Mouse (Mus musculus): Measurements from ENCODE around the gene Tesc. TPM values are rescaled to one million over a fixed set of nuclear protein-coding genes. Genes with fewer than 3 reads are reported as not detected.

Tesc gene
- polyA plus RNA-seq, 1 experiment = 940 TPM

- peaks cover 41% of the 10 kb centered on the region for H3K4me1 ChIP-seq
- H3K27me3 ChIP-seq (replicated peaks) = peaks cover 10% of the 10 kb centered on the region
- no peak for TF ChIP-seq GATA1 (IDR thresholded peaks at IDR 0.05; ENCODE audit: borderline replicate concordance, low read length)
- TF ChIP-seq FLI1 (IDR thresholded peaks at IDR 0.05; ENCODE audit: low read length) = no peak
- H3K36me3 ChIP-seq (replicated peaks; ENCODE audit: low read length) = peaks cover 54% of the 10 kb centered on the region
- no peaks in the 10 kb centered on the region for H3K9me3 ChIP-seq
- H3K4me3 ChIP-seq (replicated peaks) = peak overlapping the region; percentile 64
These were observed 19.2 kb upstream of the Tesc start for GRCm38 (mm10) chr5:118008344-118008743.

GRCm38 (mm10) chr5:118010872-118011271 lies 16.7 kb upstream of the Tesc start:
- Histone ChIP-seq H3K4me3 (replicated peaks) (no peak overlapping the region), H3K27me3 (replicated peaks) (peaks cover 27% of the 10 kb centered on the region), H3K9me3 (no peaks in the 10 kb centered on the region), H3K36me3 (replicated peaks; ENCODE audit: low read length) (peaks cover 42% of the 10 kb centered on the region), H3K4me1 (peaks cover 34% of the 10 kb centered on the region)
- TF ChIP-seq FLI1 (IDR thresholded peaks at IDR 0.05; ENCODE audit: low read length) = no peak
- TF ChIP-seq GATA1 (IDR thresholded peaks at IDR 0.05; ENCODE audit: borderline replicate concordance, low read length) = no peak

GRCm38 (mm10) chr5:118011796-118012195 lies 15.7 kb upstream of the Tesc start:
- TF ChIP-seq FLI1 (IDR thresholded peaks at IDR 0.05; ENCODE audit: low read length) = no peak
- no peak for TF ChIP-seq GATA1 (IDR thresholded peaks at IDR 0.05; ENCODE audit: borderline replicate concordance, low read length)

GRCm38 (mm10) chr5:118015028-118015427 lies 12.5 kb upstream of the Tesc start:
- peaks cover 53% of the 10 kb centered on the region for H3K27me3 ChIP-seq (replicated peaks)
- no peaks in the 10 kb centered on the region for H3K9me3 ChIP-seq
- TF ChIP-seq FLI1 (IDR thresholded peaks at IDR 0.05; ENCODE audit: low read length) (no peak), GATA1 (IDR thresholded peaks at IDR 0.05; ENCODE audit: borderline replicate concordance, low read length) (no peak)
- H3K4me1 ChIP-seq = peaks cover 51% of the 10 kb centered on the region
- no peak overlapping the region for H3K4me3 ChIP-seq (replicated peaks)
- peaks cover 6% of the 10 kb centered on the region for H3K36me3 ChIP-seq (replicated peaks; ENCODE audit: low read length)

More at GRCm38 (mm10) chr5:118011796-118012195, 15.7 kb upstream of the Tesc start:
- Histone ChIP-seq H3K9me3 (no peaks in the 10 kb centered on the region), H3K4me3 (replicated peaks) (no peak overlapping the region), H3K4me1 (peaks cover 27% of the 10 kb centered on the region), H3K36me3 (replicated peaks; ENCODE audit: low read length) (peaks cover 33% of the 10 kb centered on the region), H3K27me3 (replicated peaks) (peaks cover 27% of the 10 kb centered on the region)

- Histone ChIP-seq H3K36me3 (replicated peaks; ENCODE audit: low read length) (no peaks in the 10 kb centered on the region), H3K27me3 (replicated peaks) (peaks cover 58% of the 10 kb centered on the region), H3K9me3 (no peaks in the 10 kb centered on the region), H3K4me3 (replicated peaks) (no peak overlapping the region), H3K4me1 (peaks cover 58% of the 10 kb centered on the region)
- TF ChIP-seq GATA1 (IDR thresholded peaks at IDR 0.05; ENCODE audit: borderline replicate concordance, low read length) (no peak), FLI1 (IDR thresholded peaks at IDR 0.05; ENCODE audit: low read length) (no peak)
These were observed 11.9 kb upstream of the Tesc start for GRCm38 (mm10) chr5:118015669-118016068.

- H3K4me1 ChIP-seq = peaks cover 55% of the 10 kb centered on the region
- H3K27me3 ChIP-seq (replicated peaks) = peaks cover 59% of the 10 kb centered on the region
- H3K4me3 ChIP-seq (replicated peaks) = no peak overlapping the region
- TF ChIP-seq GATA1 (IDR thresholded peaks at IDR 0.05; ENCODE audit: borderline replicate concordance, low read length) = no peak
- no peak for TF ChIP-seq FLI1 (IDR thresholded peaks at IDR 0.05; ENCODE audit: low read length)
- no peaks in the 10 kb centered on the region for H3K36me3 ChIP-seq (replicated peaks; ENCODE audit: low read length)
- H3K9me3 ChIP-seq = no peaks in the 10 kb centered on the region
These were observed 10.0 kb upstream of the Tesc start for GRCm38 (mm10) chr5:118017527-118017926.

GRCm38 (mm10) chr5:118019905-118020304 lies 7.6 kb upstream of the Tesc start:
- Histone ChIP-seq H3K4me3 (replicated peaks) (peak overlapping the region; percentile 69), H3K4me1 (peaks cover 55% of the 10 kb centered on the region), H3K9me3 (no peaks in the 10 kb centered on the region), H3K36me3 (replicated peaks; ENCODE audit: low read length) (no peaks in the 10 kb centered on the region), H3K27me3 (replicated peaks) (peaks cover 53% of the 10 kb centered on the region)
- no peak for TF ChIP-seq GATA1 (IDR thresholded peaks at IDR 0.05; ENCODE audit: borderline replicate concordance, low read length)
- TF ChIP-seq FLI1 (IDR thresholded peaks at IDR 0.05; ENCODE audit: low read length) = no peak

GRCm38 (mm10) chr5:118023053-118023452 lies 4.5 kb upstream of the Tesc start:
- TF ChIP-seq FLI1 (IDR thresholded peaks at IDR 0.05; ENCODE audit: low read length) = no peak
- TF ChIP-seq GATA1 (IDR thresholded peaks at IDR 0.05; ENCODE audit: borderline replicate concordance, low read length) = no peak
- peaks cover 58% of the 10 kb centered on the region for H3K27me3 ChIP-seq (replicated peaks)
- H3K36me3 ChIP-seq (replicated peaks; ENCODE audit: low read length) = no peaks in the 10 kb centered on the region

GRCm38 (mm10) chr5:118025880-118026279 lies 1.7 kb upstream of the Tesc start:
- Histone ChIP-seq H3K36me3 (replicated peaks; ENCODE audit: low read length) (peaks cover 10% of the 10 kb centered on the region), H3K9me3 (no peaks in the 10 kb centered on the region), H3K27me3 (replicated peaks) (peaks cover 34% of the 10 kb centered on the region)

More at GRCm38 (mm10) chr5:118023053-118023452, 4.5 kb upstream of the Tesc start:
- Histone ChIP-seq H3K9me3 (no peaks in the 10 kb centered on the region), H3K4me3 (replicated peaks) (no peak overlapping the region), H3K4me1 (peaks cover 66% of the 10 kb centered on the region)

GRCm38 (mm10) chr5:118026343-118026742 lies 1.2 kb upstream of the Tesc start:
- H3K36me3 ChIP-seq (replicated peaks; ENCODE audit: low read length) = peaks cover 13% of the 10 kb centered on the region
- H3K9me3 ChIP-seq = no peaks in the 10 kb centered on the region
- H3K4me1 ChIP-seq = peaks cover 67% of the 10 kb centered on the region
- H3K4me3 ChIP-seq (replicated peaks) = peak overlapping the region; percentile 100
- TF ChIP-seq GATA1 (IDR thresholded peaks at IDR 0.05; ENCODE audit: borderline replicate concordance, low read length) = no peak
- no peak for TF ChIP-seq FLI1 (IDR thresholded peaks at IDR 0.05; ENCODE audit: low read length)
- peaks cover 32% of the 10 kb centered on the region for H3K27me3 ChIP-seq (replicated peaks)

More at GRCm38 (mm10) chr5:118025880-118026279, 1.7 kb upstream of the Tesc start:
- H3K4me1 ChIP-seq = peaks cover 64% of the 10 kb centered on the region
- TF ChIP-seq GATA1 (IDR thresholded peaks at IDR 0.05; ENCODE audit: borderline replicate concordance, low read length) = no peak
- TF ChIP-seq FLI1 (IDR thresholded peaks at IDR 0.05; ENCODE audit: low read length) = no peak
- peak overlapping the region; percentile 100 for H3K4me3 ChIP-seq (replicated peaks)

Measured in megakaryocyte, embryonic 14.5 days (primary cell).